Mouse (Mus musculus): Measurements from ENCODE around the gene Ppfia3.
A peak's percentile ranks its signal among the peaks of the same experiment; 100 is the strongest.

The Ppfia3 gene

DNA sequence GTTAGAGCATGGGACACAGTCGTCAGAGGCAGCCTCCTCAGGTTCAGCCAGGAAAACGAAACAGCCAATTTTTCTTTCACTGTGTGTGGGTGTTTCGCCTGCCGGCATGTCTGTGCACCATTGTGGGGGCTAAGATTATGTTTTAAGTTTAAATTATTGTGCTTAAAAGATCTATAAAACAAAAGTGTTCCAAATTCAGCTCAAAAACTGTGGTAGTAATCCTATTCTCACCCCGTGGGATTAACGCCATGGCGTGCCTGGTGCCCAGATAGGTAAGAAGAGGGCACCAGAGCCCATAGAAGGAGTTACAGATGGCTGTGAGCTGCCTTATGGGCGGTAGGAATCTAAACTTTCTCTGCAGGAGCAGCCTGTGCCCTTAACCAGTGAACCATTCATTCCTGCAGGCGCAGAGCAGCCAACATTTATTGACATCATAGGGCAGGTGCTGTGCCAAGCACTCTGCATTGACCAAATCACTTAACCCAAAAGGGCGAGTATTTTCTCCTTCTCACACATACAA lies 51.6 kb downstream of the Ppfia3 start:
- no peak for DNase-seq (ENCODE audit: extremely low read depth, low read depth)

- no peak for DNase-seq (ENCODE audit: extremely low read depth, low read depth)
Measured at GRCm38 (mm10) chr7:45313495-45313894, 53.3 kb downstream of the Ppfia3 start.

DNA sequence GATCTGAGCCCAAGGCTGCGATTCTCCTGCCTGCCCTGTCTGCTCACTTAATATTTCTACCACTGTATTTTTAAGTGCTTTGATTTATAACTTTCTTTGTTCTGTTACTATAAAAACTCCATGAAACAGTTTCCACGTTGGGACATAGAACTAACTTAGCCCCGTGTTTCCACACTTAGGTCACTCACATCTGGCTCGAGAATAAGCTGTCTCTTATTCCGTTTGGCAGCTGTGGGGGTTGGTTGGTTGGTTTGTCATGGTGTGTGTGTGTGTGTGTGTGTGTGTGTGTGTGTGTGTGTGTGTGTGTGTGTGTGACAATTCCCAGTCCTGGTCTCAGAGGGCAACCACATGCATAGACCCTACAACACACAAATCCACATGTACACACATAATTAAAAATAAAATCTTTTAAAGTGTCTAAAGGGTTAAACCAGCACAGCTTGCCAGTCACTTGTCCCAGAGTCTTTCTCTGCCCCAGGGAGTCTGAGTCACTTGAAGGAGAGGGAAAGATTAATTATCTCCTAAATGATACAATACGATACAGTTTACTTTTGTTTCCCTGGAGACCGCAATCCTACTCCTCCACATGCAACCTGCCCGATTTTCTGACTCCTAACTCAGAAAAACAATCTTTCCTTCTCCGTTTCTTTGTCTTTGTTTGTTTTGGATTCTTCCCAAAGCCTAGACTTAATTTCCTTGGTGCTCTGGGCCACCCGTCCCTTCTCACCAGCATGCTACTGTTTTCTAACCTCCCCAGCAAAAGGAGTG lies 53.9 kb downstream of the Ppfia3 start:
- DNase-seq (ENCODE audit: extremely low read depth, low read depth): no peak

GRCm38 (mm10) chr7:45312023-45312422 lies 54.8 kb downstream of the Ppfia3 start:
- no peak for DNase-seq (ENCODE audit: extremely low read depth, low read depth)

GRCm38 (mm10) chr7:45309455-45309854 lies 57.4 kb downstream of the Ppfia3 start:
- DNase-seq (ENCODE audit: extremely low read depth, low read depth): no peak

GRCm38 (mm10) chr7:45308551-45309240 lies 58.1 kb downstream of the Ppfia3 start:
- no peak for DNase-seq (ENCODE audit: extremely low read depth, low read depth)

DNA sequence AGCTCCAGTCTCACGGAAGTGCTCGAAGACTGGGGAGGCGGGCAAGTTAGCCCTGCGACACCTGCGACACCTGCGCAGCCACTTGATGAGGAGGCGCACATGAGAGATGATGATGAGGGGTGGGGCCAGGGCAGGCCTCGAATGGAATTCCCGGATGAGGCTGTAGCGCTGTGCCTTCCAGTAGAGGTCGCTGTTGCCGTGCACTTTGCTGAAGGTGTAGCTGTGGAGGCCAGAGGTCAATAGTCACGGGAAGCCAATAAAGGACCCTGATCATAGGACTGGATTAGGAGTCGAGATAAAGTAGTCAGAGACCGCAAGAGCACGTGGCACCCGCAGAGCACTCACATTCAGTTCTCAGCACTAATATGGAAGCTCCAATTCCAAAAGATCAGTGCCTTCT lies 61.5 kb downstream of the Ppfia3 start:
- no peak for DNase-seq (ENCODE audit: extremely low read depth, low read depth)

DNA sequence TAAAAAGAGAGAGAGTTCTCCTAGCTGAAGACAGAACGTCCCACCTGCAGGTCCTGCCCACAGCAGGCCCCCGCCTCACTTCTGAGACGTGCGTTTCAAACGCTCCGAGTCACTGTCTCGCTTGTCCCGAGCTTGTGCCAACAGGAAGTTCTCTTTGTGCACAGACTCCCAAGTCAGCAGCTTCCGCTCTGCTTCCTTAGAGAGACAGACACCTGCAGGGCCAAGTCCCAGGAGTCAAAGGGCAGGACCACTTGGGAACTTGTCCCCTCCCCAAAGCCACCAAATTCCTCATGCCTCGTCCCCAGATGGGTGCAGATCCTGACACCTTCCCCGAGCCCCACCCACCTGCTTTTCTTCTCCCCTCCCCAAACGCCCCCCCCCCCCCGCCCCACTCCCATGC lies 62.0 kb downstream of the Ppfia3 start:
- no peak for DNase-seq (ENCODE audit: extremely low read depth, low read depth)

GRCm38 (mm10) chr7:45302626-45303025 lies 64.2 kb downstream of the Ppfia3 start:
- DNase-seq (ENCODE audit: extremely low read depth, low read depth): no peak

DNA sequence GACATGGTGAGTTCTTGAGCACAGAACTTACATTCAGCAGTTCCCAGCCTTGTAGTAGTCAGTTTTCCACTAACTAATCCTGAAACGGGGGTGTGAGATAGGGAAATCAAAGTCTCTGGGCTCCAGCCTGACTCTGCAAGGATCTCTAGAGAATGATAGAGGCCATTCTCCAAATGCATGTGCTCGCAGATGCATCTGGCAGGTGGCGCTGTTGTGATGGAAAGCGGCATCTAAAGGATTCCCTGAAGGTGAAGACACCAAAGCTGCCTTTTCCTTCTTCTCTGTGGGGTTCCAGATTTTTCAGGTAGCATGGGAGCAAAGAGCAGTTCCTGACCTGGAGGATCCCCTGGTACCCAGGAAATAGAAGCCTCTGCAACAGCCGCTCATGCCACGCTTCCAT lies 66.5 kb downstream of the Ppfia3 start:
- no peak for DNase-seq (ENCODE audit: extremely low read depth, low read depth)

GRCm38 (mm10) chr7:45299752-45300151 lies 67.1 kb downstream of the Ppfia3 start:
- peak; percentile 78 for DNase-seq (ENCODE audit: extremely low read depth, low read depth)

- DNase-seq (ENCODE audit: extremely low read depth, low read depth): no peak
Measured at GRCm38 (mm10) chr7:45297563-45297962, 69.3 kb downstream of the Ppfia3 start.

DNA sequence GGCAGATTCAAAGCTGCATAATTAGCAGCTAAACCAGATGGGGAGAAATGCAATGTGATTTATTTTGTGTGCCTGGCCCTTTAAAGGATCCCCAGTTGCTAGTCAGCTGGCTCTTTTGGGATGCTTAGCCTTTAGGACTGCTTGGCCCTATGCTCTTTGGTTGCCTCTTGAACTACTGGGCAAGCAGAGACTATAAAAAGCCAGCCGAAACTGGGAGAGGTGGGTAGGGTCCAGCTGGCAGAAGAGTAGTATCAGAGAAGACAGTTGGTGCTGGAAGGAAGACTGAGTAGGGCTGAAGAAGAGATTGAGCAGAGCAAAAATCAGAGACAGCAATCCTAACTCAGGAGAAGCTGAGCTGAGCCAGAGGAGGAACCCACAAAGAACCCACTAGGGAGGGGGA lies 70.2 kb downstream of the Ppfia3 start:
- DNase-seq (ENCODE audit: extremely low read depth, low read depth): no peak
